Mouse (Mus musculus) heart, postnatal 0 days (tissue): ENCODE measurements around the gene Ranbp3. TPM values are rescaled to one million over a fixed set of nuclear protein-coding genes. Genes with fewer than 3 reads are reported as not detected.

Source experiments
- ATAC-seq: fragments of 200-750 bp; cut with Nextera tagmentation; 2 replicates; pipeline ENCODE4 v1.8.0; 2017; ENCODE audit warnings: low read depth, moderate number of reproducible peaks, moderate library complexity; ENCODE audit not compliant: insufficient read depth
- DNase-seq: peaks from one replicate; pipeline ENCODE4 v3.0.0-alpha.2; 2016; ENCODE audit warnings: low spot score
- H3K27ac ChIP-seq: fragments of 300-500 bp; sonication (generic); 2 replicates; pipeline ENCODE4 v1.5.1; 2014; ENCODE audit warnings: low read depth, mild to moderate bottlenecking
- H3K27me3 ChIP-seq: fragments of 300-500 bp; sonication (generic); 2 replicates; pipeline ENCODE4 v1.6.1; 2014; ENCODE audit warnings: low read length, mixed read lengths; ENCODE audit not compliant: control insufficient read depth, insufficient read depth
- H3K36me3 ChIP-seq: fragments of 300-500 bp; sonication (generic); replicated peaks from 2 replicates; pipeline ENCODE4 v1.6.1; 2014; ENCODE audit warnings: low read length, mixed read lengths; ENCODE audit not compliant: control insufficient read depth, insufficient read depth
- H3K4me1 ChIP-seq: fragments of 300-500 bp; sonication (generic); 2 replicates; pipeline ENCODE4 v1.6.1; 2014; ENCODE audit warnings: antibody characterized with exemption; ENCODE audit not compliant: control insufficient read depth, insufficient read depth
- H3K4me2 ChIP-seq: fragments of 300-500 bp; sonication (generic); 2 replicates; pipeline ENCODE4 v1.6.1; 2014; ENCODE audit warnings: low read depth, mild to moderate bottlenecking, low read length, moderate library complexity
- H3K4me3 ChIP-seq: fragments of 300-500 bp; sonication (generic); 2 replicates; pipeline ENCODE4 v1.5.1; 2014; ENCODE audit warnings: low read depth, low read length
- H3K9ac ChIP-seq: fragments of 300-500 bp; sonication (generic); replicated peaks from 2 replicates; pipeline ENCODE4 v1.6.1; 2014; ENCODE audit warnings: low read depth, low read length, mixed read lengths
- H3K9me3 ChIP-seq: fragments of 300-500 bp; sonication (generic); replicated peaks from 2 replicates; pipeline ENCODE4 v1.6.1; 2016; ENCODE audit warnings: low read length; ENCODE audit not compliant: control insufficient read depth
- CTCF ChIP-seq: IDR thresholded peaks from 2 replicates; pipeline ENCODE4 v1.5.1; 2016; ENCODE audit warnings: antibody characterized with exemption, control low read depth, low read depth
- EP300 ChIP-seq: IDR thresholded peaks from 2 replicates; pipeline ENCODE4 v1.6.1; 2016; ENCODE audit warnings: antibody characterized with exemption, low read depth
- WGBS: fragments of 180-500 bp; shearing (Covaris S2); extraction: QIAGEN DNeasy Blood & Tissue Kit; methylation state at CpG from one replicate; pipeline ENCODE4 v1.1.7; 2014; 5-methylcytosine and 5-hydroxymethylcytosine counted together
- polyA plus RNA-seq: library from polyadenylated mRNA; unstranded; fragments of >200 nt; fragmentation: Nextera tagmentation; extraction: Ambion mirVana; gene quantifications from 2 replicates; pipeline ENCODE4 v1.2.1, GENCODE M21; 2015
- total RNA-seq: library from RNA; depleted of rRNA; stranded (reverse); fragments of >200 nt; gene quantifications from 2 replicates; pipeline ENCODE4 v1.2.3, GENCODE M21; 2014; ENCODE audit warnings: low replicate concordance

Gene Ranbp3
- total and polyA plus RNA-seq, 2 experiments from 2014 or later = 40.6 to 64.7 TPM

DNA sequence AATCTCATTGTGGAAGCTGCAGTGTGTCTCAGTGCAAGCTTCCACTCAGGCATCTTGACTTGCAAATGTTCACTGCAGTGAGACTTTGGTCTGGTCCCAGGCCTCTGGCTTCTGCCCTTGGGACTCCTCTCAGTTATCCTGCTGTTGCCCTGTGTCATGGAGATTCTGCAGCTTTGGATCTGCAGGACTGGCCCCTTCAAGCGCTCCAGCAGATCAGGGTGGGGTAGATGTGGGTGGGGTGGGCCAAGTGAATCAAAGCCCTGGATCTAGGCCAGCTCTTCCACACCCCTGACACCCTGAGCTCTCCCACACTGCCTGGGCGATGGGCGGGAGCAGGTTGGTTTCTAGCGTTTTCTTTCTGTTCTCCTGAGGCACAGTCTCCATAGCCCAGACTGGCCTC, 41.3 kb upstream of the Ranbp3 start:
- Histone ChIP-seq H3K27me3 (no peaks in the 10 kb centered on the region), H3K4me1 (peaks cover 11% of the 10 kb centered on the region; the same call in 1 of the 2 replicates), H3K4me3 (no peak overlapping the region), H3K36me3 (no peaks in the 10 kb centered on the region), H3K27ac (no peak overlapping the region), H3K9ac (no peak overlapping the region), H3K9me3 (no peaks in the 10 kb centered on the region), H3K4me2 (no peak overlapping the region)
- WGBS = 53% methylated on average over 4 of the region's 4 CpGs
- DNase-seq (no peak), ATAC-seq (no peak)
- TF ChIP-seq CTCF (no peak), EP300 (no peak)

DNA sequence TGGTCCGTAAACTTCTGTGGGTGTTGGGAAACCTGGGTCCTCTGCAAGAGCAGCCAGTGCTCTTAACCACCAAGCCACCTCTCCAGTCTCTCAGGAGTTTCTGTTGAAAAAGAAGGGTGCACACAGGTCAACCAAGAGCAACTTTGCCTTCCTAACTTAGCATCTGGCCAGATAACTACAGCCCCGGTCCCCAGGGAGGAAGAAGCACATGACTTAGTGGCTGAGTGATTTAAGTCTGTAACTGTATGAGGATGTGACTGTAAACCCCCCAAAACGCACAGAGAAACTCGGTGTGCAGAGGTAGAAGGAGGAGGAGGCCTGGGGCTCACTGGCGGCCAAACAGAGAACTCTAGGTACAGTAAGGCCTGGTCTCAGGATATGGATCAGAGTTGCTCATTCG, 39.1 kb upstream of the Ranbp3 start:
- ATAC-seq (no peak), DNase-seq (no peak)
- no peak for TF ChIP-seq EP300
- no peak for TF ChIP-seq CTCF
- WGBS = 70% methylated on average over 6 of the region's 6 CpGs
- no peaks in the 10 kb centered on the region for H3K4me1 ChIP-seq
- H3K9ac ChIP-seq = no peak overlapping the region
- H3K4me2 ChIP-seq = no peak overlapping the region
- H3K36me3 ChIP-seq = no peaks in the 10 kb centered on the region
- no peaks in the 10 kb centered on the region for H3K27me3 ChIP-seq
- H3K27ac ChIP-seq = no peak overlapping the region
- H3K4me3 ChIP-seq = no peak overlapping the region
- no peaks in the 10 kb centered on the region for H3K9me3 ChIP-seq

DNA sequence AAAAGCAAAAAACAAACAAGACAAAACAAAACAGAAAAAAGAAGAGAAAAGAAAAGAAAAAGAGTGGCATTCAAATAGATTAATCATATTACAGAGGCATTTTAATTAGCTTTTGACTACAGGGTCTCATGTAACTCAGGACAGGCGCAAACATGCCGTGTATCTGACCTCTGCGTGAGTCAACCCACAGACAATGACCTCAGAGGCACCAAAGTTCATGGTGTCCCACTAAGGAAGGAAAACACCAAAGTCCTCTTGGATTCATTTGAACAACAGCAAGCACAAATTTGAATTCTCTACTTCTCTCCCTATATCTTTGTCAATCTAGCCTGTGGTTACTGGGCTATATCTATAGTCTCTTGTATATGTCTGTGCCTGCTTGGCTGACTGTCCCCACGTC, 29.9 kb upstream of the Ranbp3 start:
- no peak overlapping the region for H3K27ac ChIP-seq

DNA sequence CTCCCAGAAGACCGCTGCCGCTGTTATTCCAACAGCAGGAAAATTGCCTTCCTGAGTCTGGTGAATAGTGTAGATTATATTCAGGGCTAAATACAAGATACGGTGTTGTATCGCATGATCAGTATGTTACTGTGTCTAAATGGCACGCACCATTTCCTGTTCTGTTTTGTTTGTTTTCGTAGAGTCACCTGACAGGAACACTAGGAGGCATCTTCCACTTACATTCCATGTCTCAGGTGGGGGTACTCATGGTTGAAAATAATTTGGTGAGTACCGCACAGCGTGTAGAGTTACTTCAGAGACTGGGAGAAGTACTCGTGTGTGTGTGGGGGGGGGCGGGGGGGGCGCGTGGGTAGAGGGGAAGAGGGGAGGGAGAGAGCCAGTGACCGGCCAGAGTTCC, 25.5 kb upstream of the Ranbp3 start:
- H3K27me3 ChIP-seq = no peaks in the 10 kb centered on the region
- WGBS = 46% methylated on average over 13 of the region's 13 CpGs
- no peak for ATAC-seq
- H3K36me3 ChIP-seq = no peaks in the 10 kb centered on the region
- no peak overlapping the region for H3K4me3 ChIP-seq
- TF ChIP-seq EP300 (no peak), CTCF (no peak)
- H3K9me3 ChIP-seq = no peaks in the 10 kb centered on the region
- no peak for DNase-seq
- 0 out of 2 replicates have a peak overlapping the region, but pooled peaks have one; percentile 6 for H3K4me2 ChIP-seq
- no peak overlapping the region for H3K27ac ChIP-seq
- no peaks in the 10 kb centered on the region for H3K4me1 ChIP-seq
- H3K9ac ChIP-seq = no peak overlapping the region

More for the DNA sequence above, 29.9 kb upstream of the Ranbp3 start:
- Histone ChIP-seq H3K27me3 (no peaks in the 10 kb centered on the region), H3K4me2 (no peak overlapping the region), H3K36me3 (no peaks in the 10 kb centered on the region), H3K4me1 (no peaks in the 10 kb centered on the region), H3K9ac (no peak overlapping the region), H3K9me3 (no peaks in the 10 kb centered on the region), H3K4me3 (no peak overlapping the region)
- no peak for ATAC-seq
- 76% methylated on average over 4 of the region's 4 CpGs for WGBS
- TF ChIP-seq EP300 (no peak), CTCF (no peak)
- DNase-seq = no peak

DNA sequence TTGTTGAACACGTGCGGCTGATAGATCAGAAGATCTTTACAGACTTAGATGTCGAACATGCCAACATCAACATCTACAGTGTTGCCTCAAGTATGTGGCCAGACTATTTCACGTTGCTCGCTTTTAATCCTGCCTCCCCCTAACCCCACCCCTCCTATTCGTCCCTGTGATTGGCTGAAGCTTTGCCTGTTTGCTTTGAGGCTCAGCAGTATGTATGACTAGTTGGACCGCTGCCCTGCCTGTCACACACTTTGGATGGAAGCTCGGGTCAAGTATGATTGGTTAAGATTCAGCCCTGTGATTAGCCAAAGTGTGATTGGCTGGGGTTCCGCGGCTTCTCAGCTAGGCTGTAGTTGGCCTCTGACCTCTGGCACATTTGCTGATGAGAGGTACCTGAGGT, 21.3 kb upstream of the Ranbp3 start:
- H3K4me3 ChIP-seq = no peak overlapping the region
- no peak overlapping the region for H3K27ac ChIP-seq
- no peaks in the 10 kb centered on the region for H3K27me3 ChIP-seq
- ATAC-seq (no peak), DNase-seq (no peak)
- no peaks in the 10 kb centered on the region for H3K9me3 ChIP-seq
- H3K36me3 ChIP-seq = no peaks in the 10 kb centered on the region
- TF ChIP-seq CTCF (no peak), EP300 (no peak)
- 28% methylated on average over 10 of the region's 10 CpGs for WGBS
- no peak overlapping the region for H3K9ac ChIP-seq
- H3K4me1 ChIP-seq = no peaks in the 10 kb centered on the region
- no peak overlapping the region for H3K4me2 ChIP-seq

DNA sequence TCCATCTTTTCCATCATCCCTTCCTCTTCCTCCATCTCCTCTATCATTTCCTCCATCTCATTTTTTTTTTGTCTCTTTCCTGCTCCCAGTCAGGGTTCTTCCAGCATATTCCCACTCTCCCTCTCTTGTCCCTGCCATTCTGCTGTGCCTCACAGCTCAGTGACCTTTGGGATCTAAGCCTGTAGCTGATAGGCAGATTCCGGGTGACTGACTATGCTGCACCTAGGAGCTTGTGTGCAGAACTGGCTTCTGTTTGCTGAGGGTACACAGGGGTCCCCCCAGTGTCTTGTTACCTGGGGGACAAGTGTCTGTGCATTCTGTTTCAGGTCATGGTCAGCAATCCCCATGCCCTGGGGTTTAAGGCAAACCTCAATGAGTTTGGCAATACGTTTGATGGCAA, 18.3 kb upstream of the Ranbp3 start:
- no peak for ATAC-seq
- TF ChIP-seq CTCF (no peak), EP300 (no peak)
- no peak overlapping the region for H3K4me3 ChIP-seq
- 65% methylated on average over 2 of the region's 2 CpGs for WGBS
- no peak for DNase-seq
- no peaks in the 10 kb centered on the region for H3K27me3 ChIP-seq
- H3K4me2 ChIP-seq = no peak overlapping the region
- H3K4me1 ChIP-seq = no peaks in the 10 kb centered on the region
- H3K27ac ChIP-seq = no peak overlapping the region
- H3K9ac ChIP-seq = no peak overlapping the region
- H3K9me3 ChIP-seq = no peaks in the 10 kb centered on the region
- no peaks in the 10 kb centered on the region for H3K36me3 ChIP-seq
